Mouse (Mus musculus): ENCODE data around the gene Tmem215. TPM values are rescaled to one million over a fixed set of nuclear protein-coding genes. Genes with fewer than 3 reads are reported as not detected.

The Tmem215 gene
- polyA plus RNA-seq, 1 experiment from 2014 or later, result 0.13 TPM

DNA sequence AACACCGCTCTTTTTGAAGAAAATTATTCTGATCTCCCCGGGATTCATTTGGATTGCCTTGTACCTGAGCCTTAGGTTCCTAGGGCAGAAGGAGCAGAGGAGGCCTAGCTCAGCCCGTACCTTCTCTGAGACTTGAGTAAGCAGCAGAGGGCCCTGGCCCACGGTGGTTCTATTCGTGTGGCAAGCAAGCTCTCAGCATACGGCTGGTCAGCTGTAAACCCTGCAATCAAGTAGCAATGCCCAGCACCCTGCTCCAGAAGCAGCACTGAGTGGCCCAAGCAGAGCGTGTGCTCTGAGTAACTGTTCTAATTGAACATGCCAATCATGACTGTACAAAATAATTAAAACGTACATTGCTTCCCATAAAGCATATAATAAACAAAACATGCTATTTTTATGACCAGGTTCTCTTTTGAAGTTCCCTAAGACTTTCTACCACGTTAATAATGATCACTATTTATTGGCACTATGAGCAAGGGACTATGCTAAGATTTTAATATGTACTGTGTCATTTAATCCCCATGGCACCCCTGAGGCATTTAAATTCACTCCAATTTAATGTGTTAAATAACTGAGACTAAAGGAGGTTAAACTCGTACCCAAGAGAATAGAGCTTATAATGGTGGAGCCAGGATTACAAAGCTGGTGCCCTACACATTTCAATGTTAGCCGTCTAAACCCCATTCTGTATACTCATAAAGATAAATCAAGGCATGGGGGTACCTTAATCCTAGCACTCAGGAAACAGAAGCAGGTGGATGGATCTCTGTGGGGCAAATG lies 28.0 kb downstream of the Tmem215 start:
- Histone ChIP-seq H3K4me3 (no peak overlapping the region), H3K27ac (replicated peaks) (no peak overlapping the region), H3K9me3 (no peaks in the 10 kb centered on the region), H3K36me3 (no peaks in the 10 kb centered on the region), H3K4me2 (replicated peaks) (no peak overlapping the region), H3K9ac (replicated peaks) (no peak overlapping the region), H3K27me3 (no peaks in the 10 kb centered on the region), H3K4me1 (no peaks in the 10 kb centered on the region)
- 82% methylated on average over 11 of the region's 11 CpGs for WGBS
- ATAC-seq (ENCODE audit: low FRiP score, low read depth), result no peak

DNA sequence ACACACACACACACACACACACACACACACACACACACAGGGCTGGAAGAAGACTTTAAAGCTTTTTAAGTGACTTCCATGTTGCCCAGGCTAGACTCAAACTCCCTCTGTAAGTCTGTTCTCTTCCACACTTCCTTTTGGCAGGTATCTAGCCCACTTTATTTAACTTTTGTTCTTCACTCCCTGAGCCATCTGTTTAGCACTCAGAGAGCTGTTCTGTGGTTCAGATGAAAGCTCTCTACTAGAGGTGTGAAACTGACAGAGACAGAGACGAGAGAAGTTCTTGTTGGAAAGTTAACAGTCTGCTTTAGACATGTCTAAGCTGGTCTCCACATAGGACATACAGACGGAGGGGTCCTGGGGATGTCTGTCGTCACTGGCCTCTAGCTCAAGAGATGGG lies 30.5 kb downstream of the Tmem215 start:
- no peak overlapping the region for H3K27ac ChIP-seq (replicated peaks)
- H3K4me2 ChIP-seq (replicated peaks), result no peak overlapping the region
- H3K4me1 ChIP-seq, result no peaks in the 10 kb centered on the region
- no peaks in the 10 kb centered on the region for H3K9me3 ChIP-seq
- H3K27me3 ChIP-seq, result no peaks in the 10 kb centered on the region
- no peak overlapping the region for H3K9ac ChIP-seq (replicated peaks)
- H3K4me3 ChIP-seq, result no peak overlapping the region
- 90% methylated on average over 3 of the region's 3 CpGs for WGBS
- no peak for ATAC-seq (ENCODE audit: low FRiP score, low read depth)
- no peaks in the 10 kb centered on the region for H3K36me3 ChIP-seq

DNA sequence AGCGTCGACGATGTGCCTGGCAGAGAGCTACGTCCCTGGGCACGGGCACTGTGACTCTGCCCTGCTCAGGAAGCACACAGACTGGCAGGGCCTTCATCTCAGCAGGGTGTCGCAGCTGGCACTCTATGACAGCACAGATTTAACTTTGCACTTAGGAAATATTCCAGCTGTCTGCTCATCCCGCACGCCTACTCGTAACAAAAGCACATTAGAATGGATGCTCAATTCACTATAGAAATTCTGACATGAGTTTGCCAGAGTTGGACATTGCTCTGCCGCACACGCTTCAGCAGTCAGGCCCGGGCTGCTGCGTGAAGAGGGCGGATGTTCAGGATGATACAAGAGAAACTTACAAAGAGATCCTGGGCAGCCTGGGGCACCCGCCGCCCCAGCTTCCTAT lies 37.6 kb downstream of the Tmem215 start:
- H3K4me2 ChIP-seq (replicated peaks), result no peak overlapping the region
- no peak for ATAC-seq (ENCODE audit: low FRiP score, low read depth)

DNA sequence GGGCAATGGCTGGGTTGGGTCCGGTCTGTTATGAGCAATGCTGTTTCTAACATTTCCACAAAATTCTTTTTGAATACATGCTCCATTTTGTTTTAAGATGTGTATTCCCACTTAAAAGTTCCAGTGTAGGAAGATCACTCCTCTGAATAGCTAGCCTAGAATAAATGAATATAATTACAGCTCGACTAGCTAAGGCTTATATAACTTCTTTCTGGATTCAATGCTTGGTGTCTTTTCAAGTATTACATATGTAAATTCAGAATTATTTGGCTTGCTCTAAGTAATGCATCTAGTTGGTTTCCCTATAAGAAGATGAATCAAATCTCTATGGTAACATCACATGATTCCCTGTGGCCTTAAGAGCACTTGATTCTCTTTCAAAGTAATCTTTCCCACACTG lies 41.3 kb downstream of the Tmem215 start:
- Histone ChIP-seq H3K4me1 (peaks cover 6% of the 10 kb centered on the region; the same call in 1 of the 2 replicates), H3K9me3 (no peaks in the 10 kb centered on the region), H3K4me2 (replicated peaks) (no peak overlapping the region), H3K27ac (replicated peaks) (no peak overlapping the region), H3K9ac (replicated peaks) (no peak overlapping the region), H3K4me3 (no peak overlapping the region), H3K27me3 (no peaks in the 10 kb centered on the region), H3K36me3 (no peaks in the 10 kb centered on the region)
- ATAC-seq (ENCODE audit: low FRiP score, low read depth), result no peak
- WGBS, result 79% methylated on average over 2 of the region's 2 CpGs

More for the DNA sequence above, 37.6 kb downstream of the Tmem215 start:
- Histone ChIP-seq H3K9me3 (no peaks in the 10 kb centered on the region), H3K4me3 (no peak overlapping the region), H3K27me3 (no peaks in the 10 kb centered on the region), H3K36me3 (no peaks in the 10 kb centered on the region), H3K9ac (replicated peaks) (no peak overlapping the region), H3K27ac (replicated peaks) (no peak overlapping the region), H3K4me1 (peaks cover 6% of the 10 kb centered on the region; the same call in 1 of the 2 replicates)
- WGBS, result 69% methylated on average over 16 of the region's 16 CpGs

DNA sequence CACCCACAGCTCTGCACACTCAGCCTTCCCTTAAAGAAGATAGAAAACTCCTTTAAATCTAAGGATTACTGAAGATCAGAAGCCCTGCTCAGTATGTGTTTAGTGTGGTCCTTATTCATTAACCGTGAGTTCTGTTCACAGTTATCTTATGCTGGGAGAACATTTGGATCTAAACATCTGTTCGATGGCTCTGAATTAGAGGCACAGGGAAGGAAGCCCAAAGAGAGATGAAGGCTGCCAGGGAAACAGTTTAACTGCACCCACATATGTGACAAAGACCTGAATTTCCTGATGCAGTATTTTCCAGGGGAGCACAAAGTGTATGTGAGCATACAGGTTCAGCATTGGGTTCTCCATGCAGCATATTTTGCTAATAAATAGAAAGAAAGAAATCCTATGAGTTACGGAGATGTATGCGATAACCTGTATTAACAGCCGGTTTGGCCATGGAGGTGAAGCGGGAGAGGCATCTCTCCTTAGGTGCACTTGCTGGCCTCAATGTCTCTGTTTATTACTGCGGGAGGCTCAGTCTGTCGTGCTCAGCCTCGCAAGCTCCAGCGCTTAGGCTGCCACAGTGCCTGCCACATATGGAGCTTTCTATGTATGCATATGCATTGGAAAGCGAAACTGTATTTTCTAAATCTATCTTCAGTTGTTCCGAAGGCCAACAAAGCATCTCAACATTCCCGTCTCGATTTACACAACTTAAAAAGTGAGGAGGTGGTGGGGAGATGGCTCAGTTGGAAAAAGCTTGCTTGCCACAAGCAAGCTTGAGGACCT lies 46.8 kb downstream of the Tmem215 start:
- Histone ChIP-seq H3K4me1 (no peaks in the 10 kb centered on the region), H3K4me3 (no peak overlapping the region), H3K9ac (replicated peaks) (no peak overlapping the region), H3K4me2 (replicated peaks) (no peak overlapping the region), H3K9me3 (peaks cover 8% of the 10 kb centered on the region), H3K27me3 (no peaks in the 10 kb centered on the region), H3K36me3 (no peaks in the 10 kb centered on the region), H3K27ac (replicated peaks) (no peak overlapping the region)
- ATAC-seq (ENCODE audit: low FRiP score, low read depth), result no peak
- WGBS, result 93% methylated on average over 14 of the region's 14 CpGs

Other genes with a start within 250 kb of the Tmem215 start
- gene Ddx58, start 232.4 kb upstream of the Tmem215 start, polyA plus RNA-seq (2016; fragmentation: Nextera tagmentation; extraction: Ambion mirVana), result 3.4 and 5.7 TPM in 2 replicates
- gene Smim27, start 202.6 kb upstream of the Tmem215 start, polyA plus RNA-seq (2016; fragmentation: Nextera tagmentation; extraction: Ambion mirVana), result 30.8 and 34.2 TPM in 2 replicates
- gene Topors, start 202.3 kb upstream of the Tmem215 start, polyA plus RNA-seq (2016; fragmentation: Nextera tagmentation; extraction: Ambion mirVana), result 50.2 and 51.1 TPM in 2 replicates
- 252 and 265 TPM in 2 replicates for gene Ndufb6, start 192.8 kb upstream of the Tmem215 start, polyA plus RNA-seq (2016; fragmentation: Nextera tagmentation; extraction: Ambion mirVana)
- gene Aptx, start 231.0 kb downstream of the Tmem215 start, polyA plus RNA-seq (2016; fragmentation: Nextera tagmentation; extraction: Ambion mirVana), result 48.0 and 50.8 TPM in 2 replicates
- 623 and 674 TPM in 2 replicates for gene Dnaja1, start 250.0 kb downstream of the Tmem215 start, polyA plus RNA-seq (2016; fragmentation: Nextera tagmentation; extraction: Ambion mirVana)

Measured in midbrain, embryonic 12.5 days (tissue).